Mouse (Mus musculus): ENCODE data around the gene Zmiz2.

- TF ChIP-seq CTCF (IDR thresholded peaks at IDR 0.05; ENCODE audit: low read depth) (no peak), EP300 (IDR thresholded peaks at IDR 0.05; ENCODE audit: low read depth) (no peak)
Observed at GRCm38 (mm10) chr11:6403830-6404405, 15.0 kb downstream of the Zmiz2 start.
